Mouse (Mus musculus): ENCODE measurements around the gene Mblac2. TPM values are rescaled to one million over a fixed set of nuclear protein-coding genes. Genes with fewer than 3 reads are reported as not detected.

The Mblac2 gene
- polyA plus RNA-seq (2017; shearing (Covaris generic)), result 10 to 100 TPM; 15.0 TPM

GRCm38 (mm10) chr13:81710775-81711545 is at the start of gene Mblac2, which contains the start of gene Polr3g:
TSS of gene Mblac2 (plus strand) at chr13:81711341.
TSS of gene Polr3g (minus strand) at chr13:81711013.

DNA sequence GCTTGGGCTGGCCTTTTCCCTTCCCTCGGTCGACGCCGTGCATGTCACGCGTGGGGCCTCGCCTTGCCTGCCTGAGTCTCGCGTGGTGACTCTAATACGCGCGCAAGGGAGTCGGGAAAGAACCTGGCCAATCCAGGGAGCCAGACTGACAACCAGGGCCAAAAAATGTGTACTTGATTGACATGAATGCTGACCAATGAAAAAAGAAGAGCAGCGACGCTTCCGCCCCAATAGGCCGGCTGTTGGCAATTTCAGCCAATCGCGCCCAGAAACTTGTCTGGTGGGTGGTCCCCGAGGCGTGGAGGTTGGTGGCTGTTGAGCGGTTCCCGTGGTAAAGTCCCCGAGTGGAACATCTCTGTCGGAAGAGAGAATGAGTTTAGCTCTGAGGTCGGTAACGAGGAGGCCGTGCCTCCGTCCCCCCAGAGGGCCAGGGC is 71.8 kb downstream of the Mblac2 start, which contains the start of gene Cetn3:
Cetn3 (plus strand) TSS at position 107 of the 434 bp plus-strand sequence.

Other genes starting within 250 kb of the Mblac2 start
- gene Adgrv1, start 78.2 kb upstream of the Mblac2 start, polyA plus RNA-seq (2017; shearing (Covaris generic)), result under 1 TPM; 0.57 to 0.71 TPM
- gene Lysmd3, start 53.7 kb upstream of the Mblac2 start, polyA plus RNA-seq (2017; shearing (Covaris generic)), result 10 to 100 TPM; 14.5 to 24.3 TPM
- 10 to 100 TPM in 1 of 2 experiments, 1 to 10 TPM in 1; 8.2 to 16.4 TPM for gene Polr3g, start 328 bp upstream of the Mblac2 start, polyA plus RNA-seq (2017; shearing (Covaris generic))
- gene Cetn3, start 71.7 kb downstream of the Mblac2 start, polyA plus RNA-seq (2017; shearing (Covaris generic)), result 100 to 1,000 TPM; 175 to 200 TPM

Measured in inflammation-experienced regulatory T-cells (primary cell).